Mouse (Mus musculus) liver, postnatal 0 days (tissue): ENCODE data around the gene Reln.

Experiments used
- CTCF ChIP-seq: sonication (generic); IDR thresholded peaks from 2 replicates; pipeline ENCODE4 v1.5.1; 2016; ENCODE audit warnings: antibody characterized with exemption, low read depth
- EP300 ChIP-seq: IDR thresholded peaks from 2 replicates; pipeline ENCODE4 v1.6.1; 2016; ENCODE audit warnings: antibody characterized with exemption, low read depth, mild to moderate bottlenecking

DNA sequence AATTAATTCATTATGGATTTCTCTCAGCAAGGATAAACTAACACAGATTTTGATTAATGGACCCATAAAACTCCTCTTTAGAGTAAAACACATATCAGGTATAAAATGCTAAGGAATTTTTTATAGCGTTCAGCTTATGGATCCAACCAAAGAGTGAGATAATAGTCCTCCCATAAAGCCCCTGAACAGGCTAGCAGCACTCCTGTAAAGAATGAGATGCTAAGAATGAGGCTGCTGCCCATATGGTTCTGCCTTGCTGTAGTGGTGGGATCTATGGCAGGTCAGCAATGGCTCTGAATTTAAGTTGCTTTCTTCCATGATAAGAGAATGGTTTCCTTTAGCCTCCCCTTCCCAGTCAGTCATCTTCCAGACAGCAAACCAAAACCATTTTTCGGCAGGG is 147.6 kb downstream of the Reln start:
- TF ChIP-seq CTCF (no peak), EP300 (no peak)
